Mouse (Mus musculus) myocyte (in vitro differentiated cells): ENCODE data around the gene Tfpi2. TPM values are rescaled to one million over a fixed set of nuclear protein-coding genes. Genes with fewer than 3 reads are reported as not detected.

Source experiments
- H3K27me3 ChIP-seq: one replicate; pipeline ENCODE4 v1.6.1; 2011; ENCODE audit not compliant: control insufficient read depth, insufficient read depth, insufficient read length
- H3K36me3 ChIP-seq: one replicate; pipeline ENCODE4 v1.6.1; 2011; ENCODE audit not compliant: control insufficient read depth, insufficient read depth
- H3K4me2 ChIP-seq: one replicate; pipeline ENCODE4 v1.6.1; 2011; ENCODE audit warnings: low read depth, control low read depth
- H3K4me3 ChIP-seq: one replicate; pipeline ENCODE4 v1.5.1; 2011; ENCODE audit warnings: mild to moderate bottlenecking, control low read depth, moderate library complexity
- H3K79me2 ChIP-seq: one replicate; pipeline ENCODE4 v1.6.1; 2011; ENCODE audit not compliant: control insufficient read depth, insufficient read depth
- H3ac ChIP-seq: one replicate; pipeline ENCODE4 v1.6.1; 2011; ENCODE audit not compliant: control insufficient read depth, insufficient read length
- CEBPB ChIP-seq: IDR thresholded peaks from 2 replicates; pipeline ENCODE4 v1.6.1; 2011; ENCODE audit warnings: mild to moderate bottlenecking, moderate library complexity; ENCODE audit not compliant: poor library complexity, insufficient read depth, severe bottlenecking
- E2F4 ChIP-seq: IDR thresholded peaks from one replicate; pipeline ENCODE4 v1.6.1; 2011; ENCODE audit warnings: mild to moderate bottlenecking, control low read depth, moderate library complexity; ENCODE audit not compliant: insufficient read depth
- MAX ChIP-seq: IDR thresholded peaks from one replicate; pipeline ENCODE4 v1.6.1; 2011; ENCODE audit warnings: low read depth, mild to moderate bottlenecking, control low read depth
- MYOD1 ChIP-seq, 3 experiments: IDR thresholded peaks; one replicate each; pipeline ENCODE4 v1.6.1; 2011; ENCODE audit warnings: control low read depth in 2 of 3, low read depth in 2 of 3, mild to moderate bottlenecking in 2 of 3, moderate library complexity in 1 of 3; ENCODE audit not compliant: insufficient read length in 2 of 3, control insufficient read depth in 1 of 3
- MYOG ChIP-seq, 3 experiments: IDR thresholded peaks; one replicate each; pipeline ENCODE4 v1.6.1; 2011; ENCODE audit warnings: control low read depth in 2 of 3, low read depth in 2 of 3, mild to moderate bottlenecking in 2 of 3; ENCODE audit not compliant: insufficient read length in 2 of 3, control insufficient read depth in 1 of 3, insufficient read depth in 1 of 3
- POLR2A ChIP-seq: IDR thresholded peaks from one replicate; pipeline ENCODE4 v1.6.1; 2011; ENCODE audit warnings: low read depth, mild to moderate bottlenecking, control low read depth, moderate library complexity; ENCODE audit not compliant: insufficient read length
- POLR2AphosphoS2 ChIP-seq: IDR thresholded peaks from one replicate; pipeline ENCODE4 v1.6.1; 2011; ENCODE audit warnings: low read depth, control low read depth; ENCODE audit not compliant: insufficient read length
- REST ChIP-seq: IDR thresholded peaks from one replicate; pipeline ENCODE4 v1.6.1; 2011; ENCODE audit warnings: mild to moderate bottlenecking, control low read depth, moderate library complexity; ENCODE audit not compliant: insufficient read depth, insufficient read length
- SRF ChIP-seq: IDR thresholded peaks from one replicate; pipeline ENCODE4 v1.6.1; 2011; ENCODE audit warnings: low read depth; ENCODE audit not compliant: control insufficient read depth, insufficient read length
- TCF12 ChIP-seq: IDR thresholded peaks from one replicate; pipeline ENCODE4 v1.6.1; 2011; ENCODE audit warnings: mild to moderate bottlenecking, control low read depth; ENCODE audit not compliant: poor library complexity, insufficient read depth, severe bottlenecking
- TCF3 ChIP-seq: IDR thresholded peaks from one replicate; pipeline ENCODE4 v1.6.1; 2011; ENCODE audit warnings: low read depth, control low read depth; ENCODE audit not compliant: insufficient read length
- USF1 ChIP-seq: IDR thresholded peaks from one replicate; pipeline ENCODE4 v1.6.1; 2011; ENCODE audit warnings: low read depth, mild to moderate bottlenecking, control low read depth, moderate library complexity
- polyA plus RNA-seq: library from polyadenylated mRNA; unstranded; fragments of >200 nt; fragmentation: generic; extraction: Trizol; gene quantifications from one replicate; pipeline ENCODE4 v1.2.1, GENCODE M21; 2012; ENCODE audit warnings: missing spikeins

Tfpi2 gene
- polyA plus RNA-seq, 1 experiment, result 0.06 TPM

GRCm38 (mm10) chr6:3935048-3935447 lies 53.7 kb downstream of the Tfpi2 start:
- no peak for TF ChIP-seq CEBPB
- no peak for TF ChIP-seq TCF12
- no peak for TF ChIP-seq TCF3
- TF ChIP-seq MYOD1 (IDR thresholded peaks at IDR 0.05; ENCODE audit: control insufficient read depth in 1 of 3, insufficient read length in 2 of 3, low read depth in 2 of 3), result no peak
- no peak for TF ChIP-seq MAX
- no peak for TF ChIP-seq MYOG (IDR thresholded peaks at IDR 0.05; ENCODE audit: control insufficient read depth in 1 of 3, insufficient read depth in 1 of 3, insufficient read length in 2 of 3, low read depth in 2 of 3)
- TF ChIP-seq POLR2A, result no peak
- no peak for TF ChIP-seq REST
- no peak for TF ChIP-seq SRF
- TF ChIP-seq E2F4, result no peak
- no peak for TF ChIP-seq USF1
- TF ChIP-seq POLR2AphosphoS2, result no peak
- no peaks in the 10 kb centered on the region for H3K79me2 ChIP-seq
- H3K36me3 ChIP-seq, result no peaks in the 10 kb centered on the region
- no peaks in the 10 kb centered on the region for H3K27me3 ChIP-seq
- no peak overlapping the region for H3K4me2 ChIP-seq
- H3ac ChIP-seq, result no peak overlapping the region
- H3K4me3 ChIP-seq, result no peak overlapping the region

DNA sequence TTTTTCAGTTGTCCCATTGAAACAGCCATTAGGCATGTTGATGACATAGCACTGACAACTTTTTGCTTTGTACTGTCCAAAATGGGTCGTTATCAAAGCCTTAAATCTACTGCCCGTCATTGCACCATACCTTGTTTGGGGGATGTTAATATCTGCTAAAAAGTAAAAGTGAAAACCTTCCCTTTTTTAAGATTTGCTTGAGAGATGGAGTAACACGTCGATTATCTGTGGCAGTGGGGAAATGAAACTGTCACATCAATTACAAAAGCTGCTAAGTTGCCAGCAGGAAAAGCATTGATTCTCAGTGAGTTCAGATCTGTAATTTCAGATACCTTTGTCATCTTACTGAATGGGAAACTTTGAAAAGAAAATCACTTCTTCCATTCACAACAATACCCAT lies 62.6 kb downstream of the Tfpi2 start:
- TF ChIP-seq CEBPB, result no peak
- no peak for TF ChIP-seq REST
- TF ChIP-seq MAX, result no peak
- TF ChIP-seq E2F4, result no peak
- TF ChIP-seq USF1, result no peak
- TF ChIP-seq SRF, result no peak
- TF ChIP-seq POLR2AphosphoS2, result no peak
- TF ChIP-seq TCF3, result no peak
- TF ChIP-seq MYOD1 (IDR thresholded peaks at IDR 0.05; ENCODE audit: control insufficient read depth in 1 of 3, insufficient read length in 2 of 3, low read depth in 2 of 3), result no peak
- no peak for TF ChIP-seq POLR2A
- TF ChIP-seq MYOG (IDR thresholded peaks at IDR 0.05; ENCODE audit: control insufficient read depth in 1 of 3, insufficient read depth in 1 of 3, insufficient read length in 2 of 3, low read depth in 2 of 3), result no peak
- no peak for TF ChIP-seq TCF12
- Histone ChIP-seq H3ac (no peak overlapping the region), H3K79me2 (no peaks in the 10 kb centered on the region), H3K4me2 (no peak overlapping the region), H3K27me3 (no peaks in the 10 kb centered on the region), H3K4me3 (no peak overlapping the region), H3K36me3 (no peaks in the 10 kb centered on the region)

- Histone ChIP-seq H3K4me2 (no peak overlapping the region), H3ac (no peak overlapping the region), H3K79me2 (no peaks in the 10 kb centered on the region), H3K36me3 (no peaks in the 10 kb centered on the region), H3K27me3 (no peaks in the 10 kb centered on the region), H3K4me3 (no peak overlapping the region)
- TF ChIP-seq TCF12 (no peak), POLR2AphosphoS2 (no peak), POLR2A (no peak), E2F4 (no peak), REST (no peak), SRF (no peak), MAX (no peak), MYOD1 (IDR thresholded peaks at IDR 0.05; ENCODE audit: control insufficient read depth in 1 of 3, insufficient read length in 2 of 3, low read depth in 2 of 3) (no peak), CEBPB (no peak), TCF3 (no peak), MYOG (IDR thresholded peaks at IDR 0.05; ENCODE audit: control insufficient read depth in 1 of 3, insufficient read depth in 1 of 3, insufficient read length in 2 of 3, low read depth in 2 of 3) (no peak), USF1 (no peak)
Observed at GRCm38 (mm10) chr6:3922870-3923269, 65.8 kb downstream of the Tfpi2 start.

DNA sequence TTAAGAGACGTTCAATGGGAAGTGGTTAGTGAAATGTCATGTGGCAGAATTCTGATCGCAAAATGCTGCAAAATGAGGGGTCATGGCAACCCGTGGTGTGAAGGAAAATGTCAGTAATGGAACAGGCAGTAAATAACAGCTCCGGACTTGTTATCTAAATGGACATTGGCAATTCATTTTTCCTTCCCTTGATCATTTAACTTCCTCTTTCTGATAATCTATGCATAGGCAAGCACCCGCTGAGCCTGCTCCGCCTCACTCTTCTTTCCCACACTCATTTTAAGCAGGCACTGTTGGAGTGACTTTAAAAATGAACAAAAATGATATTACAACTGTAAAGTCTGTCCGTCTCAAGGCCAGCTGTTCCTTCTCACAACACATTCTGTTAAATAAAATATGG lies 72.7 kb downstream of the Tfpi2 start:
- TF ChIP-seq MYOG (IDR thresholded peaks at IDR 0.05; ENCODE audit: control insufficient read depth in 1 of 3, insufficient read depth in 1 of 3, insufficient read length in 2 of 3, low read depth in 2 of 3) (no peak), REST (no peak), USF1 (no peak), MYOD1 (IDR thresholded peaks at IDR 0.05; ENCODE audit: control insufficient read depth in 1 of 3, insufficient read length in 2 of 3, low read depth in 2 of 3) (no peak), E2F4 (no peak), TCF3 (no peak)
- Histone ChIP-seq H3ac (no peak overlapping the region), H3K4me2 (no peak overlapping the region), H3K27me3 (no peaks in the 10 kb centered on the region), H3K36me3 (no peaks in the 10 kb centered on the region), H3K4me3 (no peak overlapping the region), H3K79me2 (no peaks in the 10 kb centered on the region)

Other genes with a start within 250 kb of the Tfpi2 start
- gene Calcr, start 224.2 kb downstream of the Tfpi2 start, polyA plus RNA-seq, result not detected
- not detected for gene Gngt1, start 4.9 kb upstream of the Tfpi2 start, polyA plus RNA-seq
- 19.3 TPM for gene Gng11, start 15.0 kb upstream of the Tfpi2 start, polyA plus RNA-seq
- gene Bet1, start 98.1 kb upstream of the Tfpi2 start, polyA plus RNA-seq, result 23.6 TPM